Mouse (Mus musculus): Measurements from ENCODE around the gene 1700025C18Rik. TPM values are rescaled to one million over a fixed set of nuclear protein-coding genes. Genes with fewer than 3 reads are reported as not detected.

The 1700025C18Rik gene
- polyA plus RNA-seq, 1 experiment = not detected

- H3K27ac ChIP-seq (ENCODE audit: insufficient read depth, low read length) = no peak overlapping the region
- H3K4me3 ChIP-seq (ENCODE audit: insufficient read depth, low read length) = no peak overlapping the region
- TF ChIP-seq POLR2A (IDR thresholded peaks at IDR 0.05; ENCODE audit: extremely low read depth, insufficient read depth, low read length) (no peak), CTCF (IDR thresholded peaks at IDR 0.05; ENCODE audit: extremely low read depth, insufficient read depth, low read length) (no peak)
- peaks cover 8% of the 10 kb centered on the region for H3K4me1 ChIP-seq (ENCODE audit: control insufficient read depth, insufficient read depth, low read length)
These were observed 21.7 kb downstream of the 1700025C18Rik start for GRCm38 (mm10) chr2:165068806-165069205.

GRCm38 (mm10) chr2:165064489-165064888 is 26.1 kb downstream of the 1700025C18Rik start:
- Histone ChIP-seq H3K4me3 (ENCODE audit: insufficient read depth, low read length) (no peak overlapping the region), H3K27ac (ENCODE audit: insufficient read depth, low read length) (no peak overlapping the region), H3K4me1 (ENCODE audit: control insufficient read depth, insufficient read depth, low read length) (peaks cover 3% of the 10 kb centered on the region)
- TF ChIP-seq POLR2A (IDR thresholded peaks at IDR 0.05; ENCODE audit: extremely low read depth, insufficient read depth, low read length) (no peak), CTCF (IDR thresholded peaks at IDR 0.05; ENCODE audit: extremely low read depth, insufficient read depth, low read length) (no peak)

GRCm38 (mm10) chr2:165061638-165062433 is 28.7 kb downstream of the 1700025C18Rik start:
- TF ChIP-seq CTCF (IDR thresholded peaks at IDR 0.05; ENCODE audit: extremely low read depth, insufficient read depth, low read length) (no peak), POLR2A (IDR thresholded peaks at IDR 0.05; ENCODE audit: extremely low read depth, insufficient read depth, low read length) (no peak)
- Histone ChIP-seq H3K27ac (ENCODE audit: insufficient read depth, low read length) (no peak overlapping the region), H3K4me3 (ENCODE audit: insufficient read depth, low read length) (no peak overlapping the region), H3K4me1 (ENCODE audit: control insufficient read depth, insufficient read depth, low read length) (peaks cover 2% of the 10 kb centered on the region)

GRCm38 (mm10) chr2:165059961-165060360 is 30.6 kb downstream of the 1700025C18Rik start:
- no peak overlapping the region for H3K4me3 ChIP-seq (ENCODE audit: insufficient read depth, low read length)
- H3K27ac ChIP-seq (ENCODE audit: insufficient read depth, low read length) = no peak overlapping the region
- H3K4me1 ChIP-seq (ENCODE audit: control insufficient read depth, insufficient read depth, low read length) = peaks cover 2% of the 10 kb centered on the region
- no peak for TF ChIP-seq POLR2A (IDR thresholded peaks at IDR 0.05; ENCODE audit: extremely low read depth, insufficient read depth, low read length)
- no peak for TF ChIP-seq CTCF (IDR thresholded peaks at IDR 0.05; ENCODE audit: extremely low read depth, insufficient read depth, low read length)

- H3K27ac ChIP-seq (ENCODE audit: insufficient read depth, low read length) = no peak overlapping the region
- TF ChIP-seq CTCF (IDR thresholded peaks at IDR 0.05; ENCODE audit: extremely low read depth, insufficient read depth, low read length) = no peak
- TF ChIP-seq POLR2A (IDR thresholded peaks at IDR 0.05; ENCODE audit: extremely low read depth, insufficient read depth, low read length) = no peak
- H3K4me1 ChIP-seq (ENCODE audit: control insufficient read depth, insufficient read depth, low read length) = no peaks in the 10 kb centered on the region
- H3K4me3 ChIP-seq (ENCODE audit: insufficient read depth, low read length) = no peak overlapping the region
These were observed 34.0 kb downstream of the 1700025C18Rik start for GRCm38 (mm10) chr2:165056377-165057085.

GRCm38 (mm10) chr2:165055905-165056304 is 34.6 kb downstream of the 1700025C18Rik start:
- TF ChIP-seq CTCF (IDR thresholded peaks at IDR 0.05; ENCODE audit: extremely low read depth, insufficient read depth, low read length) = no peak
- no peak for TF ChIP-seq POLR2A (IDR thresholded peaks at IDR 0.05; ENCODE audit: extremely low read depth, insufficient read depth, low read length)
- H3K27ac ChIP-seq (ENCODE audit: insufficient read depth, low read length) = no peak overlapping the region
- H3K4me1 ChIP-seq (ENCODE audit: control insufficient read depth, insufficient read depth, low read length) = no peaks in the 10 kb centered on the region
- no peak overlapping the region for H3K4me3 ChIP-seq (ENCODE audit: insufficient read depth, low read length)

- TF ChIP-seq POLR2A (IDR thresholded peaks at IDR 0.05; ENCODE audit: extremely low read depth, insufficient read depth, low read length) (no peak), CTCF (IDR thresholded peaks at IDR 0.05; ENCODE audit: extremely low read depth, insufficient read depth, low read length) (no peak)
- no peak within 1 kb of the TSS for H3K27ac ChIP-seq (ENCODE audit: insufficient read depth, low read length)
- H3K4me3 ChIP-seq (ENCODE audit: insufficient read depth, low read length) = no peak within 1 kb of the TSS
- no peaks in the 10 kb centered on the region for H3K4me1 ChIP-seq (ENCODE audit: control insufficient read depth, insufficient read depth, low read length)
These were observed 35.4 kb downstream of the 1700025C18Rik start, which contains the start of gene Cd40 for GRCm38 (mm10) chr2:165054888-165055852. TSS of gene Cd40 (plus strand) at chr2:165055627.

- Histone ChIP-seq H3K4me3 (ENCODE audit: insufficient read depth, low read length) (no peak overlapping the region), H3K4me1 (ENCODE audit: control insufficient read depth, insufficient read depth, low read length) (no peaks in the 10 kb centered on the region), H3K27ac (ENCODE audit: insufficient read depth, low read length) (no peak overlapping the region)
- TF ChIP-seq CTCF (IDR thresholded peaks at IDR 0.05; ENCODE audit: extremely low read depth, insufficient read depth, low read length) (no peak), POLR2A (IDR thresholded peaks at IDR 0.05; ENCODE audit: extremely low read depth, insufficient read depth, low read length) (no peak)
These were observed 39.0 kb downstream of the 1700025C18Rik start for GRCm38 (mm10) chr2:165051566-165051965.

Measured in cortical plate, adult 2 months (tissue).